Mouse (Mus musculus) CD4-positive, CD25-positive, alpha-beta regulatory T cell, adult 2 months (primary cell): ENCODE measurements around the gene Itgb6.

ENCODE experiments used
- DNase-seq: peaks from one replicate; pipeline ENCODE4 v3.0.0-alpha.2; 2012; ENCODE audit warnings: low read depth, low spot score

Itgb6 gene

DNA sequence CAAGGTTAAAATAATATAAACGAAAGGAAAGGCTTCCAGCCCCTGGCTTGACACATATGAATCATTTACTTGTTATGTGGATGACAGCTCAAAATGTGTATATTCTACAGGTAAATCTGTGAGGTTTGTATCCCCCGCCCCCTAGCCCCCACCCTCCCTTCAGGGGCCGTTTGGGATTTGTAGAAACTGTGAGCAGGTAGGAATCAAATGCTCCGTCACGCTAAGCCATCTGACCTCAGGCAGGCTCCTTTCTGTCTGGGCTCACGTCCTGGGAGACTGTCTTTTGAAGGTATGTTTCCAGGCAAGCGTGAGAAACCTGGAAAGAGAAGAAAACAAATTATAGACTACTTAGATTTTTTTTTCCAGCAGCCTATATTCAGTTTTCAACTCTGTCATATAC, 48.0 kb downstream of the Itgb6 start:
- DNase-seq = no peak

DNA sequence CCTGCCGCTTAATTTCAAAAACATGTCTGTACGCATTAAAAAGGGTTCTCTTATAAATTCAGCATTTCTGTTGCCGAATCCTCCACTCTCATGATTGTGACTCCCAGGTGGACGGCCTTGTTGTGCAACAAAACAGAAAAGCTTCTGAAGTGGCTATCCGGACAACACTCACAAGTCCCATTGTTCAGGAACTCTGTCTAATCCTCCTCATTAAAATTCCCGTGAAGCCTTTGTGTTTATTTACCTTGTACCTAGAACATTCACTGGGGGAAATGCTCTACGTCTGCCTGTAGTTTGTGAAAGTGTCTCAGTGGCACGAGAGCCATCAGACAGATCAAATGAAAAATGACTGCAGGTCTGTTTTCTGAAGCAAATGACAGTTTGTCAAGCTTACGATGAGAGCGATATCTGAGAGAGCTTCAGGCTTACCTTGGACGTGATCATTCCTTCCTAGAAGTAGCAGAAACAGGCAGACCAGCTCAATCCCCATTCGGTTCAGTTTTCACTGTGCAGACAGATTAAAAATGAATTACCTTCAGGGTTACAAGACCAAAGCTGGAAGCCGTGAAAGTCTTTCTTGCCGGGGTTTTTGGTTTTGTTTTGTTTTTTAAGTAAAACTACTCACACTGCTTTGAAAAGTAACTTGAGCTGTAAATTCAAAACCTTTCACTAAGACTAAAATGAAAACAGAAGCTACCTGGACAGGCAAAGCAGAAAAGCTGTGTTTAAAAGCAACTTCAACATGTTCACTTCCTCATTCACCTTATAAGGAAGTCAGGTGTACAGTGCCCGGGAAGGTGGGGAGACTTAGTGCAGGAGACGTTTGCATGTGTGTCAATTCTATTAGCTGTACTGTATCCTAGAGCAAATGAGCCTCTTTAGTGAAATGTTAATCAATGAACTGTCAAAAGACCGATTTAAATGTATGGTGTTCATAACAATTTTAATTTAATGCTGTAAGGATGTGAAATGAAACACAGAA, 49.2 kb downstream of the Itgb6 start:
- DNase-seq = no peak

- no peak for DNase-seq
These were observed 51.2 kb downstream of the Itgb6 start for GRCm38 (mm10) chr2:60671215-60671614.

- no peak for DNase-seq
These were observed 59.4 kb downstream of the Itgb6 start for GRCm38 (mm10) chr2:60663071-60663470.

DNA sequence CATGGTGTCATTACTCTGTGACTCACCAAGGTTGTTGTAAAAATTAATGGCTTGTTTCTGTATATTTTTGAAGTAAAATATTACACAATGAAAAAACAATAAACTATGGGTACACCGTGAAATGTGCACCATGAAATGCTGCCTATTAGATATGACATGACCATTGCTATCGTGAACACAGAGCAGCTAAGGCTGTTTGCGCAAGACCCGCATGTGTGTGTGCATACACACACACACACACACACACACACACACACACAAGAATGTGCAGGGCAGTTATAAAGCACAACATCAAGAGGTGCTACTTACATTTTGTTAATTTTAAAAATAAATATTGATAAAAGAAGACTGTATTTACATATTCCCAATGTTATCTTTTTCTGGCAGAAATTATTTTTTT, 62.5 kb downstream of the Itgb6 start:
- no peak for DNase-seq

DNA sequence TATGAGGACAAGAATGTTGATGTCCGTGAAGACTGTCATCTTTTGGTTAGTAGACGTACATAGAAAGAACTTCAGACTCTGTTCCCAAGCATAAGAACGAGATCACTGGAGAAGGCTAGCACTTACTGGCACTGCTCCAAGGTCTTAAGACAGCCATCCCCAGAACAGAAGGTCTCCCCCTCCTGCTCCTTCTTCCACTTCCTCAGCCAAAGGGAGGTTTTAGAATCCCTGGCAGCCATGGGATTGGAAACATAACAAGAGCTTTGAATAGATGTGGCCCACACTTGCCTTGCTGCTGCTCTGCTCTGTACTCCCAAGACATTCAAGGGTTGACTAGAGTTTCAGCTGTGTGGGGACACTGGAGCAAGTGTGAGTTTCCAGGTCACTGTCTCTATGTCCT, 63.5 kb downstream of the Itgb6 start:
- no peak for DNase-seq

GRCm38 (mm10) chr2:60654828-60655227, 67.6 kb downstream of the Itgb6 start:
- DNase-seq = no peak

DNA sequence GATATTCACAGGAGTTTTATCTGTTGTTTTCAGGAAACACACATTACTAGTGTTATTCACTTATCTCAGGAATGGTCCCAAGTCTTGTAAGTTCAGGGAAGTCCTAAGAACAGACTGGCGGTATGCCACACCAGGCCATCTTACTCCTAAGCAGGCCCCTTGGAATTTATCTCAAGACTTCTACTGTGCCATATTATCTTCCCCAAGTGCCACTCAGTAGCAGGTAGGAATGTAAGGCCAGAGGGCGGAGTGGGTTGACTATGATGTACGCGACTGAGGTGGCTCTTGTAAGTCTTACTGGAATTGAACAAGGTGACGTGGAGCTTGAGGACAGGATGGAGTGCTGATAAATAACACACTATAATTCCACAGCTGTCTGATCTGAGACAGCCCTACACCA, 72.3 kb downstream of the Itgb6 start:
- DNase-seq = no peak

GRCm38 (mm10) chr2:60647650-60648049, 74.8 kb downstream of the Itgb6 start:
- DNase-seq = no peak

- DNase-seq = no peak
These were observed 75.9 kb downstream of the Itgb6 start for GRCm38 (mm10) chr2:60646583-60646982.

DNA sequence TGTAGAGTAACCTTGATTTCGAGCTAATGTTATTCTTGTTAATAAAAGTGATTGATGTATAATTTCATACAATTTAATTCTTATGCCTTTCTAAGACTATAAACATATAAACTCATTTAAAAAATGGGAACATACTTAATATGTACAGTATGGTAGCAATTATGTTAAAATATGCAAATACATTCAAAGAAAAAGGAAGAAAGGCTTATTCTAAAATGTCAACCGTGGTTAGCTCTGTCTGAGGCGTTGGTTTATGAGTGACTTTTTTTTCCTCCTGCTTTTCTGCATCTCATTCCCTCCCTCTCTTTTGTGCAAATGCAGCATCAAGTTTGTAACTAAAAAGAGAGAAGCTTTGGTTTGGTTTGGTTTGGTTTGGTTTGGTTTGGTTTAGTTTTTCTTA, 79.0 kb downstream of the Itgb6 start:
- DNase-seq = no peak

GRCm38 (mm10) chr2:60642606-60643005, 79.8 kb downstream of the Itgb6 start:
- no peak for DNase-seq

DNA sequence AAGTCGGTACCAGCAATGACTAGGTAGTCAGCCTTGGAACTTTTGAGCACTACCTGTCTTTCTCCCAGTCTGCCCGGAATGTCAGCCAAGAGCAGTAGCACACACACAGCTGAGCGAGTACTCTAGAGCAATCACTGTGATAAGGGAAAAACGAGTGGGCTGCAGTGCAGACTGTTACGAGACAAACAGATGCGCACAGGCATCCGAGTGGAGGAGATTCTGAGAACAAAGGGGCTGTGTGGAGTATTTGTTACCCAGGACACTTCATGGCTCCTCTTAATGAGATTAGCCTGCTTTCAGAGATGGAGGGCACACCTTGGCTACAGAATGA, 82.1 kb downstream of the Itgb6 start:
- DNase-seq = no peak

DNA sequence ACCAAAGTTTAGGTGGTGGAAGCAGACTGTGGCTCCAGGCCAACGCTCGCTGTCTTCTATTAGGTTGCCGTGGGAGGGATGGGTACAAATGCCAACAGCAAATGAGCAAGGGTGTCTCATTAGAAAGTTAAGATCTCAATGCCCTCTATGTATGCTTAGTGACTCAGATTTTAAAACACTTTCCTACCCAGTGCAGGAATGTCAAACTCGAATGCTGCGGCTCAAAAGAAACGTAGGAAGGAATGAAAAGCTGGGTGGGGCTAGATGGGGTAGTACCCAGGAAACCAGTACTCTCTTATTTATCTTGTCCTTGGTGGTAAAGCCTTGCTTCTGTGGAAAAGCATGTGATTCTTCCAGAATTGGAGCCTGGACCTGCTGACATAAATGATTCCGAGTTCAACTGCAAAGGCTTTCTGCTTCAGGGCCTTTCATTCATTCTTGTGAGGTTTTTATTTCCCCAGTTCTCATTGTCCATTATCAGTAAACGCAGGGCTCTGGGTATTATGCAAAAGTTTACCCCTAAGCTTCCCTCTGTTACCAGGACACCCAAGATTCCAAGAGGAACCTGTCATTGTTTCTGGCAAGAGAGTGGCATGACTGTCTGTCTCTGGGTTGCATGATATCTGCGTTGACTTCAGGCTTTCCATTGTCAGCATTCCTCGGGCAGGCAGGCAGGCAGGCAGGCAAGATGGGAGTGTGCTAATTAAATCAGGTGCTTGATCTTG, 82.7 kb downstream of the Itgb6 start:
- no peak for DNase-seq

- no peak for DNase-seq
These were observed 85.3 kb downstream of the Itgb6 start for GRCm38 (mm10) chr2:60636910-60637761.

GRCm38 (mm10) chr2:60636481-60636880, 86.0 kb downstream of the Itgb6 start:
- no peak for DNase-seq

DNA sequence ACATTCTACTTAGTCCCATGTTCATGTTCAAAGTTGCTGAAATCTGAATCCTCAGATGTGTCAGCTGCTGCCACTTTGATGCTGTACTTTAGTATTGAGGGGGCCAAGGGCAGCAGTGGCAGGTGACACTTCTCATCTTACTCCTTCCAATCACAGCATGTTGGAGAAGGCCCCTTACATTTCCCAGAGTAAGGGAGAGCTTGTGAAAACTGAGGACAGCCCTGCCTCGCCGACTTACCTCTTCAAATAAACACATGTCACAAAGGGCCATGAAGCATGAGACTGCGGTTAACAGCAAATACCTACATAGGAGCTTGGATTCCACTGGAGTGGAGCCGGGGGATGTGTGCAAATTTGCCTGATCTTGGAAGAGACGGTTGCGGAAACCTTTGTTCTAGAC, 86.4 kb downstream of the Itgb6 start:
- no peak for DNase-seq

DNA sequence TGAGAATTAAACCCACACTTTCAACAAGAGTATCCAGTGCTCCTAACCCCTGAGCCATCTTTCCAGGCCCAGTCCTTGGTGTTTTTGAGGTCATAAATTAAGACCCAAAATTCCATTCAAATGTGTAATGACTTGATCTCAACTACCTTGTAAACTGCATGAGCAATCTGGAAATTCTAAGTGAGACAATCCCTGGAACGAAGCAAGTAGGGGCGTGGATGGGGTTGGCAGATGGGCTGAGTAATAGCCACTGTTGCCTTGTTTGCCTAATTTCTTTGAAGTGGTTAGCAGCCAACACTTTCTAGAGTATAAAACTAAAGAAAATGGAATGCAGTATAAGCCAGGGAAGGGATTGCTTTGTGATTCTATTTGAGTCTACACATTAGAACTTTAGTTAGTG, 89.7 kb downstream of the Itgb6 start:
- no peak for DNase-seq

DNA sequence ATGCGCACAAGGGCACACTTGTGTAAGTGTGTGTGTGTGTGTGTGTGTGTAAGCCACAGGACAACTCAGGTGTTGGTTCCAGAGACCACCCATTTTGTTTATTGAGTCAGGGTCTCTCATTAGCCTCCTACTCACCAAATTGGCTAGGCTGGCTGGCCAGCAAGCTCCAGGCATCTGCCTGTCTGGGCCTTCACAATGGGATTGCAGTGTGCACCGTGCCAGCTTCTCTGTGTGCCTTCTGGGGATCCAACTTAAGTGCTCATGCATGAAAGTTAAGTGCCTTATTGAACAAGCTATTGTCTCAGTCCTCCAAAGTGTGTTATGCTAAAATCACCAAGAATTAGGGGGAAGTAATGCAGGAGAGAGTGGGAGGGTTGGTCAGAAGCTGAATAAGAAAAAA, 92.1 kb downstream of the Itgb6 start:
- no peak for DNase-seq

- no peak for DNase-seq
These were observed 94.5 kb downstream of the Itgb6 start for GRCm38 (mm10) chr2:60627952-60628351.

GRCm38 (mm10) chr2:60627515-60627914, 94.9 kb downstream of the Itgb6 start:
- no peak for DNase-seq

DNA sequence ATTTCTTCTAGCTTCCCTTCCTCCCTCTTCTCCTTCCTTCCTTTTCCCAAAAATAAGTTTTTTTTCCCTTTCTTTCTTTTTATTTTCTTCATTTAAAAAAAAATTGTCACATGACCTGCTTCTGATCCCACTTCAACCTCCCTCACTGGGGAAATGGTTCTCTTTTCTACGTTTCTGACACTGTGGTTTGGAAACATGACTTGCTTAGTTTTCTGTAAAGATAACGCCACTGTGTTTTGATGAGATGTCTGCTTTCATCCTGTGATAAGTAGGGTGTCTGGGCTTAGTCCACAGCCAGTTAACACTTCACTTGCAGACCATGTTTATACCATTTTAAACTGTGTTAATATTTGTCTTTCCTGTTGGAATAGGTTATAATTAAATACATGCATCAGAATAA, 96.7 kb downstream of the Itgb6 start:
- DNase-seq = no peak
